In the genomic region with DNA sequence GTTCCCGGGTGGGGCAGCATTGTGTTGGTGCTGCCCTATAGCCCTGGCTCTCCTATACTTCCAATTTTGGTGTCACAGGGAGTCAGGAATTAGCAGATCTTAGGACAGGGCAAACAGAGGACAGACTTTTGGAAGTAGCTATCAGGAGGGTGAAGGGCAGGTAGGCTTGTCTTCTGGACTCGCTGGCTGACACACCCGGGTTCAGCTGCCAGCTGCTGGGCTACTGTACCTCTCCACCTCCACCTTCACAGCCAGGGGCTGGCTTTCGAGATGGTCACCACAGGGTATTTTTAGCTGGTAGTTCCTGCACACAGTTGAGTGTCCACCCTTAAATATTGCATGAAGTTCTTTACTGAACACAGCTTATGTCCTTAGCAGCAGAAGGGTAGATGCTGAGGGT, we compare ENCODE assay signal across 19 mouse cellular contexts. TPM values are rescaled to one million over a fixed set of nuclear protein-coding genes. Genes with fewer than 3 reads are reported as not detected.
"Had no signal": no experiment of that assay in that cellular context is flagged by ENCODE, and none has a peak within 500 bp of the region (broad histone marks: within the 10 kb centered on the region; RNA-seq: fewer than 3 reads in every experiment).

No protein-coding gene starts in this region.

- DNase-seq: lung, adult 2 months; lung, postnatal 14 days; lung, postnatal 36 days; right cerebral cortex, postnatal 14 days; thymus, adult 2 months; thymus, postnatal 36 days had no signal

- H3K9ac ChIP-seq: liver, embryonic 14.5 days; lung, embryonic 15.5 days; midbrain, embryonic 13.5 days; midbrain, embryonic 15.5 days; neural tube, embryonic 12.5 days; stomach, embryonic 15.5 days had no signal

- H3K4me2 ChIP-seq: lung, embryonic 15.5 days; midbrain, embryonic 11.5 days; midbrain, embryonic 13.5 days; midbrain, embryonic 15.5 days; neural tube, embryonic 12.5 days; stomach, embryonic 15.5 days had no signal

- H3K27me3 ChIP-seq: lung, embryonic 15.5 days; midbrain, embryonic 13.5 days; midbrain, embryonic 15.5 days; neural tube, embryonic 12.5 days; stomach, embryonic 15.5 days had no signal

- H3K4me3 ChIP-seq: lung, embryonic 15.5 days; megakaryocyte, embryonic 14.5 days; midbrain, embryonic 13.5 days; midbrain, embryonic 15.5 days; neural tube, embryonic 12.5 days; stomach, embryonic 15.5 days had no signal

- H3K36me3 ChIP-seq: midbrain, embryonic 15.5 days had no signal

- H3K9me3 ChIP-seq: lung, embryonic 15.5 days; megakaryocyte, embryonic 14.5 days; midbrain, embryonic 13.5 days; midbrain, embryonic 15.5 days; neural tube, embryonic 12.5 days; stomach, embryonic 15.5 days had no signal

- ATAC-seq: lung, postnatal 0 days; midbrain, embryonic 13.5 days; midbrain, embryonic 15.5 days had no signal

- H3K27ac ChIP-seq: liver, embryonic 14.5 days; lung, embryonic 15.5 days; macrophage; midbrain, embryonic 13.5 days; midbrain, embryonic 15.5 days; neural tube, embryonic 12.5 days; stomach, embryonic 15.5 days; stomach, postnatal 0 days had no signal

RNA-seq across cellular contexts. Expression of gene Lrfn4, which starts 7.0 kb away (rescaled TPM):
- total RNA-seq: monocyte, adult 5-6 weeks; neutrophil, adult 5-6 weeks had no signal
